14 mouse cellular contexts compared by ENCODE assay signal in the genomic region with DNA sequence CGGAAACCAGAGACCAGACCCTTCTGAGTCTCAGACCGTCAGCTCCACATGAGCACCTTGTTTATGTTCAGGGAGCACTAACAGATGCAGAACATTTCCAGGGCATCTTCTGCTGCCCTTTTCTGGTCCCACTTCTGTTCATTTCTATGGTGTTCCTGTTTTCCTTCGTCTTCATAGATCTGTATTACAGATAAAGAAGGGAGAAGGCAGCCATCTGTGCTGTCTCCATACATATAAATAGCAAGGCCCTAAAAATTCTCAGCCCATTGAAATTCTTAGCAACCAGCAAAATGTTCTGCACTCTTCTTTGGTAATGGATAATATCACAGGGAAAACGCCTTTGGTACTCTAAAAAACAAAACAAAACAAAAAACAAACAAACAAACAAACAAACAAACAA.
DNase-seq lines count a peak whose midpoint lies in the region; ATAC-seq lines count a peak whose summit lies in the region.
"Had no signal": no experiment of that assay in that cellular context is flagged by ENCODE, and none has a peak within 500 bp of the region (broad histone marks: within the 10 kb centered on the region; RNA-seq: fewer than 3 reads in every experiment).

No protein-coding gene starts in this region.

- DNase-seq in heart, adult 11 months, result peak; percentile 30
- DNase-seq in heart, postnatal 10 days, result no peak
- DNase-seq in left cerebral cortex, postnatal 25 days (ENCODE audit: low spot score in 2 of 2), result peak; percentile 14 to 76
- DNase-seq in left cerebral cortex, adult 18-20 months (ENCODE audit: low spot score in 2 of 2), result no peak
- DNase-seq in brain, adult 2 months (ENCODE audit: low read depth, low spot score), result peak; percentile 66
- DNase-seq in telencephalon, adult 2 months (ENCODE audit: low read depth, low spot score), result peak; percentile 51
- DNase-seq: cerebellum, adult 11-12 months; cerebellum, adult 9-10 months; cerebellum, postnatal 25 days; gastrocnemius, postnatal 36 days; heart, postnatal 14 days had no signal

- no peak for ATAC-seq in monocyte, adult 5-6 weeks (replicated peaks; ENCODE audit: insufficient number of reproducible peaks, low FRiP score, low TSS enrichment, poor library complexity, severe bottlenecking)
- ATAC-seq: forebrain, embryonic 15.5 days; hindbrain, postnatal 0 days had no signal

- intact Hi-C loops in heart, postnatal 10 days (cut with DNase I), result loop anchor here (2.0 kb wide), 1 partner anchor 41 kb away; no protein-coding TSS in a partner anchor
- intact Hi-C loops in left cerebral cortex, postnatal 25 days (cut with DNase I), result loop anchor here (2.0 to 5.0 kb wide), 2 partner anchors 27 to 70 kb away; no protein-coding TSS in a partner anchor

Comparison
In these comparisons a context has a peak if more than half of its experiments do, and no peak if none do; other contexts are left out.
1. DNase-seq: peak in heart, adult 11 months (single experiment), left cerebral cortex, postnatal 25 days (2 of 2), brain, adult 2 months (single experiment) and telencephalon, adult 2 months (single experiment); none in heart, postnatal 10 days (0 of 2) and left cerebral cortex, adult 18-20 months (0 of 2).